Mouse (Mus musculus): ENCODE measurements around the gene Copg2. TPM values are rescaled to one million over a fixed set of nuclear protein-coding genes. Genes with fewer than 3 reads are reported as not detected.

Copg2 gene
- total RNA-seq (2021): 10 to 100 TPM; 31.0 to 32.3 TPM
- long read RNA-seq, experiment 1, transcript Copg2-201 (24 exons, 3,961 nt): major isoform, 19 of 24 reads
- long read RNA-seq, experiment 1, partial matches to known transcripts: 2 of 24 reads
- long read RNA-seq, experiment 1, other reads (novel, unspliced or antisense): 0 of 24 reads
- long read RNA-seq, experiment 2, transcript Copg2-201 (24 exons, 3,961 nt): major isoform, 12 of 21 reads
- long read RNA-seq, experiment 2, partial matches to known transcripts: 4 of 21 reads
- long read RNA-seq, experiment 2, other reads (novel, unspliced or antisense): 1 of 21 reads

DNA sequence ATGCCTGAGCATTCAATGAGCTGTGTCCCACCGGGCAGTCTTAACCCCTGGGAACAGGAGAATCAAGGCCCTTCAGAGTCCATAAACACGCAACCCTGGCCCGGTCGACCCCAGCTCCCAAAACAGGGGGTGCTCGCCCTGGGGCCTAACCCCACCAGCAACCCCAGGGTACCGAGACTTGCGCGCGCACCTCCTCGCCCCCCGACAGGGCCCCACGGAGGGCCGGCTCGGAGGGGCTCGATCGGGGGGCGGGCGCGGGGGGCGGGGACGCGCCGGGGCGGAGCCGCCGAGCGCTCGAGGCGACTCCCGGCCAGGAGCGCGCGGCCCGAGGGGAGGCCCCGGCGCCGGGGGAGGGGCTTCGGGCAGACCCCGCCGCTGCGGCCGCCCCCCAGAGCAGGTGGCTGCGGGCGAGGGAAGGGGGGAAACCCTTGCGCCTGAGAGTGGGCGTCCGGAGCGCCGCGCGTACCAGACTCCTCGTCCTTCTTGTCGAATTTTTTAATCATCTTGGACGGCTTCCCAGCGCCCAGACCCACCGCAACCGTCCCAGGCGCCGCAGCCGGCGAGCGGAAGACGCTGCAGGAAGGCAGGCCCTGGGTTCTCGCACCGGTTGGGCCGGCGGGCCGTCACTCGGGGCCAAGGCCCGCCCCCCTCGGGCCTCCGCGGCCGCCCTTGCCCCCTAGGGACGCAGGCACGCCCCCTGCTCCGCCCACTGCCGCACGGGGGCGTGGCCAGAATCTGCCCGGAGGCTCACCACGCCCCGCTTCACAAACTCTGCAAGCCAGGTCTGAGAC, at the start of gene Copg2:
Gene Copg2, minus strand, starts transcription at position 600 of the 791 bp plus-strand sequence.
- DNase-seq: peak; percentile 98

DNA sequence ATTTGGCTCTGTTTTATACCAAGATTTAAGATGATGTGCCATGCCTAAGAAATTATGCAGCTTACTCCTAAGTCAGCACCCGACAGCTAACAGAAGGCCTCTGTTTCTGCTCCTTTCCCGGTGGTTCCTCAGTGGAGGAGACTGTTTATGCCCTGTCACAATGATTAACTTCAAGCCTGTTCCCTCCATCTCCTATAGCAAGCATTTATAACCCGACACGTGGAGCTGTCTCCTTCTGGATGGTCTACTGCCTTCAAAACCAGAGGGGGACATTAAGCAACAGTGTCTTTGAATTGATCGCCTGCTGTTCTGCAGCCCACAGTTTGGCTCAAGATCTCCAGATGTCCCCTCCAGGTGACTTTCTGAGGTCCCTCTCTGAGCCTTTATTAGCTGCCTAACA, 42.7 kb upstream of the Copg2 start:
- DNase-seq: no peak

DNA sequence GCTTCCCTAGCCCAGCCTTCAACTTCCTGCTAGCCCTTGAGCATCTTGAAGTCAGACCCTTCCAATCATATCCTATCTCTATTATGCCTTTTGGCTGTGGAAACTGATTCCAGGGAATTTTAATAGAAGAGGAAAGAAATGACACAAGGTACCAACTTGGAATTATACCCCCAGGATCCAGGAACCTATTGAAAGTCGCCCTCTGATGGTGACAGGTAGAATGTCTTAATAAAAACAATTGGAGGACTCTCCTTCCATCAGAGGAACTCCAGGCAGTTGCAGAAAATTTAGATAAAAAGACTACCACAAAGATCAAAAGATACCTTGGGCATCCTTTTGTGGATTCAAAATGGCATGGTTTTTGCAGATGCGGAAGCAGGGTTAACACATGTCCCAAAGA, 26.2 kb upstream of the Copg2 start:
- no peak for DNase-seq

DNA sequence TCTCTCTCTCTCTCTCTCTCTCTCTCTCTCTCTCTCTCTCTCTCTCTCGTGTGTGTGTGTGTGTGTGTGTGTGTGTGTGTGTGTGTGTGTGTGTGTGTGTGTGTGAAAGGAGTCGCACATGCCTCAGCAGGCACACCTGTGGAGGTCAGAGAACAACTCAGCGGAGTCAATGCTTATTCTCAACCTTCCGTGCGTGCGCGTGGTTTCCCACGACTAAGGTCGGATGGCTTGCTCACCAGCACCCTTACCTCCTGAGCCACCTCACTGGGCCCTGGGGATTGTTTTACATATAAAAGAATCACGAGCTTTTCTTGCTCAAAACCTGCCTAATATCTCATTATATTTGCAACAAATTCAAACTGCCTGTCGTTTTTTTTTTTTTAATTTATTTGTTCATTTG, 25.2 kb upstream of the Copg2 start:
- DNase-seq: no peak

DNA sequence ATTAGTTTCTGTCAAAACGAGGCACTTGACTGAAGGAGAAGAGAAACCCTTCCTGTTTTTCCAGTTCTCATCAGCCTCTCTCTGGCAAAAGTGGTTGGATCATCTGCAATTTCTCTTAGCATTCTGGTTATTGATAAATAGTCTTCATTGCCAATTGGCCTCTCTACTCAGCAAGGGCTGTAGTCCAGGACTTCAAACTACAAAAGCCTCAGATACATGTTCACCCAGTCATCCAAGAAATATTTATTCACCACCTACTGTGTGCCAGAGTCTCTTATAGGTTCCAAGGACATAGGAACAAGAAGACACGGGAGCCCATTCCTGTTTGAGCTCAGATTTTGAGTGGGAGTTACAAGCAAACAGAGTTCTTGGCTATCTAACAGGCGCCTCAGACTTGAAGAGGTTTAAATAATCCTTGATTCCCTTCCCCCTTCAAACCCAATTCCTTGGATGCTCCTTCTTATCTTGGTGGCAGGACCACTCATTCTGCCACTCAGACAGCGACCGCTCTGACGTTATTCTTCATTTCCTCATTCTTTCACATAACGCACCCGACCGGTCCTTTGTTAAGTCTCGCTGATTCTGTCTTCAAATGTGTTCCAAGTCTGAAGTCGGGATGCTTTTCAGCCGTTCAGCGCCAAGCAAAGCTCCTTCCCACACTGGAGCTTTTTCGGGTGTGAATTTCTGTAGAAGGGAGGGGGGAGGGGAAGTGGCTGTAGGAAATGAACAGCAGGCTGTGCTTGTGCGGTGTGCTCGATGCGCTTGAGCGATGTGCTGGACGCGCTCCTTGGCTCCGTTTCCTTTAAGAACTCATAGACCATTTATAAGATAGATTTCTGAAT, 24.5 kb upstream of the Copg2 start:
- peak; percentile 9 for DNase-seq

DNA sequence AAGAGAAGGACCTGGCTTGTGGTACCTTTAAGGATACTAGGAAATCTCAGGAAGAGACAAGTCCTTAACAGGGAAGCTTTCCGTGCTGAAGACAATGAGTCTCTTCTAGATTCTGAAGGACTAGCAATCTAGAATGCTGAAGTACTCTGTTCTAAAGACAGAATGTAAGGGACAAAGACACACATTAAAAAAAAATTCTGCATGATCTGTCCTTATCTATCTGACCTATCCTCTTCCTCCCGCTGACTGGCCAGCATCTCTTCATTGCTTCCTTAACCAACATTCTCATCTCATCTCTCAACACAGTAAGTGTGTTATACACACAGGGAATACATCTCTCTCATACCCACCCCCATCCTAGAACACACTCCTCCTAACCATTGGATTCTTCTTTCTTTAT, 18.9 kb upstream of the Copg2 start, which contains the start of gene Tsga13:
Gene Tsga13, minus strand, starts transcription at position 101 of the 400 bp plus-strand sequence.
- no peak for DNase-seq

DNA sequence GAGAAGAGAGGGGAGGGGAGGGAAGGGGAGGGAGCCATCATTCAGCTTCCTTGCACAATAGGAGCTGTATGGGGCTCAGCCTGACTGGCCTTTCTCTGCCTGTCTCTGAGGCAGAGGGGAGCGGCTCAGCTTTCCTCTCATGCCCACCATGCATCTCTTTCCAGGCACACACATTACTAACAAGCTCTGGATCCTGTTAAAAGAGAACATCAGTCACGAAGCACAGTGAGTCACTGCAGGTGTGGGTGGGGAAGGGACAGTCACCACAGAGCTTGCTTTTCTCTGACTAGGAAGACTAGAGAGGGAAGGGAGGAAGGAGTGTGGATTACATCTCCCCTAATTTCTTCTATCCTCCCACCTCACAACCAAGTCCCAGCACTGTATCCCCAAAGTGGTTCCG, 11.4 kb upstream of the Copg2 start:
- no peak for DNase-seq

DNA sequence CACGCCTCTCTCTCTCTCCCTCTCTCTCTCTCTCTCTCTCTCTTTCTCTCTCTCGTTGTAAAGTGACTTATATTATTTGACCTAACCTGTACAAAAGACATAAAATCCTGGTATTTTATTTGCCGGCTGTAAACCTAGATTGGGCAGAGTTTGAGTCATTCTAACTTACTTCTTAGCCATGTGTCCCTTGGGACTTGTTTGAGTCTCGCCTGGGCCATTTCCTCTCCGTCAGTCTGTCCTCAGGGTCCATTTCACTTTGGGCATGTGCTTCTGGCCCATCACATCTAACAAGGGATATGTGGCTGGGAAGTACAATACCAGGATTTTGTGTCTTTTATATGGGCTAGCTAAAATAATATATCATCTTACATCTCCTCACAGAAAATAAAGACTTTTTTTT, 8.3 kb upstream of the Copg2 start:
- DNase-seq: no peak

DNA sequence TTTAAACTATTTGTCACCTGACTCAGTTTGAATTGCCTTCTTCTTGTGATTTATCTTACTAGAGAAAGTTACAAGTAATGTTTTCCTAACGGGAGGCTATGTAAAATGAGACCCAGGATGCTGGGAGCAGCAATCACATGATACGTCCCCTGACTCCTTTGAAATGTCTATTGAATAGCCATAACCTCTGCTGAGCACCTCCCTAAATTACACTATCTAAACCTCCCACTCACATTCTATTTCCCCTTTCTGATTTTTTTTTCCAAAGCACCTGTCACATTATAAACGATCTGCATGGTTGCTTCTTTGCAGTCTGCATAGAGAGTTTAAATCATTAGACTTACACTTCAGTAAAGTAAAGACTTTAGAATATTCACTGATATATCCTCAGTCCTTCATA, 7.4 kb upstream of the Copg2 start:
- DNase-seq: no peak

DNA sequence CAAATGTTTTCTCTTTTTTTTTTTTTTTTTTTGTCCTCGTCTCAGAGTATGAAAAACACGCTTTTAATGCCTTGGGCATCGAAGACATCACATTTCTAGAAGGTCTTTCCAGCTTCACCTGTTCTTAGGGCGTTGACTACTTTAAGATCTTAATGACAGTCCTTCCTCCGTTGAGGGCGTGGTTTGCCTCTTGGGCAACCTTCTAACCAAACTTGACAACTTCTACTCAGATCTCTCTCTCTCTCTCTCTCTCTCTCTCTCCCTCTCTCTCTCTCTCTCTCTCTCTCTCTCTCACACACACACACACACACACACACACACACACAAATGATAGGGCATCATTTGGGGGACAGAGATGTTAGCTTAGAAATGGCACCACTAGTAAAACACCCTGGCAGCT, 926 bp upstream of the Copg2 start:
- no peak for DNase-seq

DNA sequence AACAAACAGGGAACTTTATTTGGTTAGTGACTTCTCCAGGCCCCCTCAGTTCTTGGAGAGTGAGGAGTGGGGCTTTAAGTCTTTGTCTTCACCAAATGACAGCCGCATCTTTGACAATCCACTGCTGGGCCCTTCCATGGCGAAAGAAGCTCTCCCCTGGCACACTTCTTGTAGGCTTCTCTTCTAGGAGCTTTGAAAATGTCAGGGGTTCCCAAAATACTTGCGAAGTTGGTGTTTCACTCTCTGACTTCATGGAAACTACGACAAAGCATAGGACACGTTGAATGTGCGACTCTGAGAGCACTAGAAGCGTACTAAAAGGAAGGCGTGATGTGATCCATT, 363 bp upstream of the Copg2 start:
- no peak for DNase-seq

DNA sequence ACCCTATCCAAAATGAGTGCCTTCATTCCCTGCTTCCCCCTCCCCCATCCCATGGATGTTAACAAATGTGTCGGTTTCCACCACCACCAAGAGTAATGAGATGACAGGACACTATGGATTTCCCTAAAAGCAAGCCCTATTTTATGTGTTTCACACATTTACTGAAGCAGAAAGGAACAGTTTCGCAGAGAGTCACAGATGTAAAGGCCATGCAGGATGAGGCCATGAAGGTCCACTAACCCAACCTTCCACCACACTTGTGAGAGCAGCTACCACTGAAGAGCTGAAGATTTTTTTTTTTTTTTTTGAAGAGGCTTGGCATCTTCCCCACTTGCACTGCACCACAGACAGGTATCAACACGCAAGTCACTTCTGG, 787 bp downstream of the Copg2 start:
- no peak for DNase-seq

DNA sequence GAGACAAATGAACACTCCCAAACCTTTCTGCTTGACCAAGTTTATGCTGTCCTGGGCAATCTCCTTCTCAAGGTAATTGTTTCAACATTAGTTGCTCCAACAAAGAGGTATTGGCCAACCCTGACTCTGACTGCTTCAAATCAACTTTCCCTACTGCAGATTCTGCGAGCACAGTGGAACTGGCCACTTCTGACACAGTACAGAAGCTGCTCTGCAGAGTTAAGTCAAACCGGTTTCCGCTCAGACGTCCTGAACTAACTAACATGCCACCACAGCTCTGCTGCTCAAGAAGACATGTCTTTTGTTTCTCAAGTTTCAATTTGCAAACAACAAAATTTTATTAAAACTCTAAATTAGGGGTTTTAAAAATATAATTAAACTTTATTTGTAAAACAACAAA, 3.5 kb downstream of the Copg2 start:
- no peak for DNase-seq

DNA sequence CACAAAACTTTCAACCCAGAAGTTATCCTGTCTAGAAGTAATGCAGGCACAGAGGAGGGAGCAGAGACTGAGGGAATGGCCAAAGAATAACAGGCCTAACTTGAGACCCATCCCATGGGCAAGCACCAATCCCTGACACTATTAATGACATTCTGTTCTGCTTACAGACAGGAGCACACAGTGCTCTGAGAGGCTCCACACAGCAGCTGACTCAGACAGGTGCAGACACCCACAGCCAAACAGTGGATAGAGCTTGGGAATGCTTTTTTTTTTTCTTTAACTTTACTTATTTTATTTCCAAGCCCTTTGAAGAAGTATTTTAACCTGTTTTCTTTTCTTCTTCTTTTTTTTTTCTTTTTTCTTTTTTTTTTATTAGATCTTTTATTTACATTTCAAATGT, 4.8 kb downstream of the Copg2 start:
- DNase-seq: no peak

DNA sequence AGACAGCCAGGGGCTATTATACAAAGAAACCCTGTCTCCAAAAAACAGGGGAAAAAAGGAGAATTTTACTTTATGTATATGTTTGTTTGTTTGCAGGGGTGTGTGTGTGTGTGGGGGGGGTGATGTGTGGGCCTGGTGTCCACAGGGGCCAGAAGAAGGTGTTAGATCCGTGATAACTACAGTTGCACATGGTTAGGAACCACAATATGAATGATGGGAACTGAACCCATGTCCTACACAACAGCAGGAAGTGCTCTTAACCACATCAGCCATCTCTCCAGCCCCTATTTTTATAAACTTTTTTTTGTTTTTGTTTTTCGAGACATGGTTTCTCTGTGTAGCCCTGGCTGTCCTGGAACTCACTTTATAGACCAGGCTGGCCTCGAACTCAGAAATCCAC, 11.7 kb downstream of the Copg2 start:
- no peak for DNase-seq

DNA sequence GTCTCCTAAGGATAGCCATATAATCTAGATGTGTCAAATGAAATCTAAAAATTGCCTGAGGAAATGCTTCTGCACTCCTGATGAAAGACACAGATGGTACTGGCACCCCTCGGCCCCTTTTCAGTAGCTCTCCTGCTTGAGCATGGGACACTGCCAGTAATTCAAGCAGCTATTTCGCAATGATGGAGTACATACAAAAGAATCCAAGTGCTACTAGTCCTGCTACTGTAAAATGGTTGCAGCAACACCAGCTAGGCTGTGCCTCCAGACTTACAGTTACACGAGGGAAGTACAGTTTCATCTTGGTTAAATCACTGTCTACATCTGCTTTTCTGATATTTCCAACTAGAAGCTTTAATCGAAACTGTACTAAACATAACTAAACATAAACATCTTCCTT, 13.1 kb downstream of the Copg2 start:
- no peak for DNase-seq

DNA sequence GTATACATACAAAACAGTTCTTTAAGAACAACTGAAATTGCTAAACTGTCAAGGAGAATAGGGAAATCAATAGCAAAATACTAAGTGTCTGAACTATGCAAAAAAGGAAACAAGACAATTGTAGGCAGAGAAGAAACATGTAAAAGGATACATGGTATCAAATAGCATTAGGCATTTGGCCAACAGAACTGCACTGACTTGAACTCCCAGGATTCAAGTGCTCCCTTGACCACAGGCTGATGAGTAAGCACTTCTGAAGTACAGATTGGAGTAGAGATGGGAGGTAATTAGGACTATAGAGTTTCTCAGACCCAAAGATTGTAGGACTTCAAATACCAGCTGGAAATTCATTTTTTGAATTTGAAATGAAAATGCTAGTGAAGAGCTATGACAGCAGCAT, 19.9 kb downstream of the Copg2 start:
- DNase-seq: no peak

DNA sequence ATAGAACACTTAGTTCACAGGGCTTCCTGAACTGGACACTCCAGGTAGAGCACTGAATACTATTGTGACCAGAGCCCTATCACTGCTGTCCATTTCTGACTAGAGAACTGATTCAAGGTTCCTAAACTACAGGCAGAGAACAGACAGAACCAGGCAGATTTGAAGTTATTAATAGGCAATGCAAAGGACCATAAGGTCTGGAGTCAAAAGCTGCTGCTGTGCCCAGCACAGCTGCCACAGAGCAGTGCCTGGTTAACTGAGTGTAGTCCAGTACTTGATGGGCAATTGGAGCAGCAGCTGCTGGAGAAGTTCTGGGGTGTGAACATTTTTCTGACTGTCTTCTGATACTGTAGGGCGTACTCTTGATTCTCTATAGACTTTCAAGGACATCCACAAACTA, 30.1 kb downstream of the Copg2 start:
- no peak for DNase-seq

DNA sequence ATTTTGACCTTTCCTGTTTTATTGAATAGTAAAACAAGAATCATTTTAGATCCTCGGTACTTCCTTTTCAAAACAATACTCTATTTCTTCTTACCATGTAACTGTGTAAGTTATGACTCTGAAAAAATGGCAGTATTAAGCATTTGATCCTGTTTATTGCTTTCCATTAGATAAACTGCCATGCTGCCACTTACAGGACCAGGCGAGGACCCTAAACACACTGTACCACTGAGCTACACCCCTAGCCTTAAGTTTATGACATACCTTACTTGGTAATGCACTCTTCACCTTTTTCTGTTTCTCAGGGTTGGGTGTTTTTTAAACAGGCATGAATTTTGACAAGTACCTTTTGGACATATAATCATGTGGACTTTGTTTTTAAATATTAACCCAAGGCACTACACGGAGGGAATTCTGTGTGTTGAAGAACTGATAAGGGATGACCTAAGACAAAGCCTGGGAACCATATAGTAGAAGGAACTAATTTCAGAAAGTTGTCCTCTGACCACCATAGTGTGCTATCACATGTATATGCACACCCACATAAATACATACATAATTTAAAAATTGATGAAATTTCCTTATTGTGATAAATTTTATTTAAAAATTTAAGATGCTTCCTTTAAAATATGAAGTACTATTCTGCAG, 31.4 kb downstream of the Copg2 start:
- no peak for DNase-seq

DNA sequence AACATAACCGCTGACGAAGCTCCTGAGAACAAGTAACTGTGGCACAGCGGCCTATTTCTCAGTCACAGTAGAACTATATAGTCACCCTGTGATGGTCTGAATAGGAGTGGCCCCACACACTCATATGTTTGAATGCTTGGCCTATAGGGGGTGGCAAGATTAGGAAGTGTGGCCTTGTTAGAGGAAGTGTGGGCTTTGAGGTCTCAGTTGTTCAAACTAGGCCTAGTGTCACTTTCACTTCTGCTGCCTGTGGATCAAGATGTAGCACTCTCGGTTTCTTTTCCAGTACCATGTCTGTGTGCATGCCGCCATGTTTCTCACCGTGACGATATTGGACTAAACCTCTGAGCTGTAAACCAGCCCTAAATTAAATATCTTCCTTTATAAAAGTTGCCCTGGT, 40.6 kb downstream of the Copg2 start:
- DNase-seq: no peak

DNA sequence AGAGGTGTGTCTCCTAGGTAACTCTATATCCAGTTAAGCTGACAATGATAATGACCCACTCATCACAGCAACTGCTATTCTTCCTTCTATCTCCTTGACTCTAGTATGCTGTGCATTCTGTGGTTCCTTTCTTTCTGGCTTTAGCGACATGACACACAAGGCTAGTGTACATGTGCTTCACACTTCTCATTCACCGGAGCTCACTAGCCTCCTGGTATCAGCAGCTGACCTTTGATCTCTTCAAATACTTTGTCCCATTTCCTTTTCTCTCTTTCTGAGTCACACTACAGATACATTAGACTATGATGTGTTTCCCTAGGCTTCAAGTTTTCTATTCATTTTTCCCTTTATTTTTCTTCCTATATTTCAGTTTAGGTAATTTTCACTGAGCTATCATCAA, 41.4 kb downstream of the Copg2 start:
- DNase-seq: no peak

DNA sequence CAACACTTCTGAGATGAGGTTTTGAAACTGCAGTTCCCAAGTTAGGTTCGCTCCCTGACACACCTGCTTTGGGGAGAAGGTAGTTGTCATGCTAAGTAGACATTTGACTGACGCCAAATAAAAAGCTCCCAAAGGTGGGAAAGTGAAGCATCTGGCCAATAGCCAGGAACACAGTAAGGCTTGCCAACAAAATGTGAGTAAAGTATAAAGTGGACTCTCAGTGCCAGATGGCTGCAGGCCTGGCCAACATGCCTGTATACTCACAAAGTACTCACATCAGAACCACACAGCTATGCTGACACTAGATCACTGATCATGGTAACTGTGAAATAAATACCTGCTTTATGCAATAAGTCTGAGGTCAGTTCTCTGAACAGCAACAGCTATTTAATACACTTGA, 46.8 kb downstream of the Copg2 start:
- DNase-seq: peak; percentile 7

DNA sequence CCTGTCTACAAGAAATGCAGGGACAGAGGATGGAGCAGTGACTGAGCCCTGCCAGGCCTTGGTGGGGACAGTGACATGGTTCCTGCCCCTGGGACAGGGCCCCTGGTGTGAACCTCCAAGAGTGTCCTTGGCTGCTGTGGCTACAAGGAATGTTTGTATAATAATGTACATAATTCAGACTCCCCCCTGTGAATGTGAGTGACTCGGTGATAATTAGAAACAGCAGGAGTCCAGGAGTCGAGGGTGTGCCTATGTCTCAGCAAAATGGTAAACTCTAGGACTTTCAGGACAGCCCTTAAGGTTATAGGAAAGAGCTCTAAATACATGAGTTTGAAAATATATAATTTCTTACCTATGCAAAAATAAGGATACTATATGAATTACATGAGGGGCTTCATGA, 64.4 kb downstream of the Copg2 start:
- no peak for DNase-seq
